Mouse (Mus musculus): ENCODE data around the gene Cntln. TPM values are rescaled to one million over a fixed set of nuclear protein-coding genes. Genes with fewer than 3 reads are reported as not detected.
A peak's percentile ranks its signal among the peaks of the same experiment; 100 is the strongest.

Cntln gene
- 11.3 and 12.2 TPM in 2 replicates for polyA plus RNA-seq (2016; fragmentation: Nextera tagmentation; extraction: Ambion mirVana)

GRCm38 (mm10) chr4:84884111-84884538 is at the start of gene Cntln:
TSS of gene Cntln (plus strand) at chr4:84884309.
- Histone ChIP-seq H3K27me3 (no peaks in the 10 kb centered on the region), H3K4me2 (peak within 1 kb of the TSS; percentile 79), H3K4me3 (replicated peaks) (peak within 1 kb of the TSS; percentile 72), H3K4me1 (peaks cover 7% of the 10 kb centered on the region; the same call in 1 of the 2 replicates), H3K36me3 (replicated peaks) (no peaks in the 10 kb centered on the region), H3K9ac (peak within 1 kb of the TSS; percentile 92), H3K27ac (peak within 1 kb of the TSS; percentile 91), H3K9me3 (no peaks in the 10 kb centered on the region)
- peak; percentile 97 for ATAC-seq (ENCODE audit: low FRiP score)
- under 1% methylated on average over 50 of the region's 50 CpGs for WGBS

- Histone ChIP-seq H3K4me1 (no peaks in the 10 kb centered on the region), H3K27me3 (no peaks in the 10 kb centered on the region), H3K9ac (no peak overlapping the region), H3K27ac (no peak overlapping the region), H3K4me3 (replicated peaks) (no peak overlapping the region), H3K36me3 (replicated peaks) (no peaks in the 10 kb centered on the region), H3K4me2 (no peak overlapping the region), H3K9me3 (no peaks in the 10 kb centered on the region)
- 43% methylated on average over 5 of the region's 5 CpGs for WGBS
- ATAC-seq (ENCODE audit: low FRiP score), result peak; percentile 53; the same call in 1 of the 2 replicates
Measured at GRCm38 (mm10) chr4:84836979-84837378, 47.1 kb upstream of the Cntln start.

GRCm38 (mm10) chr4:84838545-84838944 is 45.6 kb upstream of the Cntln start:
- no peak overlapping the region for H3K27ac ChIP-seq
- no peak overlapping the region for H3K9ac ChIP-seq
- no peaks in the 10 kb centered on the region for H3K27me3 ChIP-seq
- no peak overlapping the region for H3K4me3 ChIP-seq (replicated peaks)
- H3K36me3 ChIP-seq (replicated peaks), result no peaks in the 10 kb centered on the region
- H3K9me3 ChIP-seq, result no peaks in the 10 kb centered on the region
- 91% methylated on average over 3 of the region's 3 CpGs for WGBS
- no peak for ATAC-seq (ENCODE audit: low FRiP score)
- H3K4me2 ChIP-seq, result no peak overlapping the region
- no peaks in the 10 kb centered on the region for H3K4me1 ChIP-seq

- Histone ChIP-seq H3K36me3 (replicated peaks) (no peaks in the 10 kb centered on the region), H3K4me1 (no peaks in the 10 kb centered on the region), H3K4me2 (no peak overlapping the region), H3K9ac (no peak overlapping the region), H3K4me3 (replicated peaks) (no peak overlapping the region), H3K27me3 (no peaks in the 10 kb centered on the region), H3K27ac (no peak overlapping the region), H3K9me3 (no peaks in the 10 kb centered on the region)
- WGBS, result 78% methylated on average over 2 of the region's 2 CpGs
- ATAC-seq (ENCODE audit: low FRiP score), result no peak
Measured at GRCm38 (mm10) chr4:84839466-84839865, 44.6 kb upstream of the Cntln start.

- WGBS, result 67% methylated on average over 2 of the region's 2 CpGs
- Histone ChIP-seq H3K9me3 (no peaks in the 10 kb centered on the region), H3K4me3 (replicated peaks) (no peak overlapping the region), H3K27me3 (no peaks in the 10 kb centered on the region), H3K4me2 (no peak overlapping the region), H3K4me1 (peaks cover 8% of the 10 kb centered on the region; the same call in 1 of the 2 replicates), H3K36me3 (replicated peaks) (no peaks in the 10 kb centered on the region), H3K27ac (no peak overlapping the region), H3K9ac (no peak overlapping the region)
- no peak for ATAC-seq (ENCODE audit: low FRiP score)
Measured at GRCm38 (mm10) chr4:84857588-84857987, 26.5 kb upstream of the Cntln start.

- no peak for ATAC-seq (ENCODE audit: low FRiP score)
- Histone ChIP-seq H3K9ac (no peak overlapping the region), H3K36me3 (replicated peaks) (no peaks in the 10 kb centered on the region), H3K4me2 (no peak overlapping the region), H3K9me3 (no peaks in the 10 kb centered on the region), H3K4me3 (replicated peaks) (no peak overlapping the region), H3K27ac (no peak overlapping the region), H3K27me3 (no peaks in the 10 kb centered on the region), H3K4me1 (no peaks in the 10 kb centered on the region)
- 60% methylated on average over 3 of the region's 3 CpGs for WGBS
Measured at GRCm38 (mm10) chr4:84876347-84876746, 7.8 kb upstream of the Cntln start.

- WGBS, result 65% methylated on average over 12 of the region's 12 CpGs
- peak; percentile 34; the same call in 1 of the 2 replicates for ATAC-seq (ENCODE audit: low FRiP score)
- no peaks in the 10 kb centered on the region for H3K27me3 ChIP-seq
- H3K9ac ChIP-seq, result peak overlapping the region; percentile 92; the same call in 1 of the 2 replicates
- H3K4me2 ChIP-seq, result peak overlapping the region; percentile 79
- H3K36me3 ChIP-seq (replicated peaks), result no peaks in the 10 kb centered on the region
- peaks cover 7% of the 10 kb centered on the region; the same call in 1 of the 2 replicates for H3K4me1 ChIP-seq
- H3K27ac ChIP-seq, result peak overlapping the region; percentile 91; the same call in 1 of the 2 replicates
- H3K4me3 ChIP-seq (replicated peaks), result peak overlapping the region; percentile 72
- no peaks in the 10 kb centered on the region for H3K9me3 ChIP-seq
Measured at GRCm38 (mm10) chr4:84883646-84884045, 463 bp upstream of the Cntln start.

GRCm38 (mm10) chr4:84884539-84885270 is 596 bp downstream of the Cntln start:
- 4% methylated on average over 50 of the region's 60 CpGs for WGBS
- ATAC-seq (ENCODE audit: low FRiP score), result peak; percentile 76

GRCm38 (mm10) chr4:84885271-84885540 is 1.1 kb downstream of the Cntln start:
- WGBS, result 38% methylated on average over 1 of the region's 1 CpGs
- peaks cover 1% of the 10 kb centered on the region; the same call in 1 of the 2 replicates for H3K36me3 ChIP-seq (replicated peaks)
- ATAC-seq (ENCODE audit: low FRiP score), result no peak
- H3K27me3 ChIP-seq, result no peaks in the 10 kb centered on the region
- H3K4me2 ChIP-seq, result peak overlapping the region; percentile 79
- H3K27ac ChIP-seq, result no peak overlapping the region
- H3K9me3 ChIP-seq, result no peaks in the 10 kb centered on the region
- peak overlapping the region; percentile 72 for H3K4me3 ChIP-seq (replicated peaks)
- H3K4me1 ChIP-seq, result peaks cover 7% of the 10 kb centered on the region; the same call in 1 of the 2 replicates
- peak overlapping the region; percentile 92; the same call in 1 of the 2 replicates for H3K9ac ChIP-seq

More at GRCm38 (mm10) chr4:84884539-84885270, 596 bp downstream of the Cntln start:
- Histone ChIP-seq H3K27me3 (no peaks in the 10 kb centered on the region), H3K9ac (peak overlapping the region; percentile 92), H3K36me3 (replicated peaks) (no peaks in the 10 kb centered on the region), H3K4me2 (peak overlapping the region; percentile 79), H3K4me1 (peaks cover 7% of the 10 kb centered on the region; the same call in 1 of the 2 replicates), H3K9me3 (no peaks in the 10 kb centered on the region), H3K27ac (peak overlapping the region; percentile 91), H3K4me3 (replicated peaks) (peak overlapping the region; percentile 72)

GRCm38 (mm10) chr4:84918393-84918792 is 34.3 kb downstream of the Cntln start:
- ATAC-seq (ENCODE audit: low FRiP score), result no peak
- 72% methylated on average over 1 of the region's 1 CpGs for WGBS

GRCm38 (mm10) chr4:84934342-84934929 is 50.3 kb downstream of the Cntln start:
- H3K27ac ChIP-seq, result no peak overlapping the region
- ATAC-seq (ENCODE audit: low FRiP score), result no peak

More at GRCm38 (mm10) chr4:84918393-84918792, 34.3 kb downstream of the Cntln start:
- Histone ChIP-seq H3K27me3 (no peaks in the 10 kb centered on the region), H3K27ac (no peak overlapping the region), H3K4me2 (no peak overlapping the region), H3K4me3 (replicated peaks) (no peak overlapping the region), H3K9me3 (no peaks in the 10 kb centered on the region), H3K9ac (no peak overlapping the region), H3K36me3 (replicated peaks) (no peaks in the 10 kb centered on the region), H3K4me1 (no peaks in the 10 kb centered on the region)

GRCm38 (mm10) chr4:84942059-84942458 is 58.0 kb downstream of the Cntln start:
- no peaks in the 10 kb centered on the region for H3K36me3 ChIP-seq (replicated peaks)
- ATAC-seq (ENCODE audit: low FRiP score), result no peak
- no peak overlapping the region for H3K27ac ChIP-seq
- H3K4me1 ChIP-seq, result no peaks in the 10 kb centered on the region
- no peaks in the 10 kb centered on the region for H3K9me3 ChIP-seq
- no peak overlapping the region for H3K9ac ChIP-seq
- WGBS, result 75% methylated on average over 2 of the region's 2 CpGs
- no peaks in the 10 kb centered on the region for H3K27me3 ChIP-seq
- H3K4me3 ChIP-seq (replicated peaks), result no peak overlapping the region
- no peak overlapping the region for H3K4me2 ChIP-seq

More at GRCm38 (mm10) chr4:84934342-84934929, 50.3 kb downstream of the Cntln start:
- H3K4me1 ChIP-seq, result no peaks in the 10 kb centered on the region
- no peak overlapping the region for H3K4me2 ChIP-seq
- H3K36me3 ChIP-seq (replicated peaks), result no peaks in the 10 kb centered on the region
- no peak overlapping the region for H3K4me3 ChIP-seq (replicated peaks)
- no peaks in the 10 kb centered on the region for H3K27me3 ChIP-seq
- H3K9me3 ChIP-seq, result no peaks in the 10 kb centered on the region
- no peak overlapping the region for H3K9ac ChIP-seq
- WGBS, result 90% methylated on average over 6 of the region's 6 CpGs
